Mouse (Mus musculus) heart, embryonic 14.5 days (tissue): ENCODE measurements at regions not wholly inside any gene's neighbourhood (a gene's known extent, or its start where the extent isn't known, plus 50 kb on each side); places are given as distances from the start of the nearest gene placed in this dataset.

ENCODE experiments used
- ATAC-seq: fragments of 200-750 bp; cut with Nextera tagmentation; 2 replicates; pipeline ENCODE4 v1.8.0; 2017; ENCODE audit warnings: low read depth, moderate TSS enrichment; ENCODE audit not compliant: insufficient number of reproducible peaks, insufficient read depth, low FRiP score
- H3K27ac ChIP-seq, 2 experiments: fragments of 200-500 bp in 1 of 2; fragments of 300-500 bp in 1 of 2; sonication (generic) in 1 of 2; replicated peaks in 1 of 2; 2 replicates each; pipeline ENCODE4 v1.5.1; 2012 to 2014; ENCODE audit warnings: low read depth in 2 of 2, low read length in 2 of 2, control low read depth in 1 of 2, mild to moderate bottlenecking in 1 of 2, mixed read lengths in 1 of 2; ENCODE audit not compliant: control insufficient read depth in 1 of 2, insufficient read depth in 1 of 2
- H3K27me3 ChIP-seq: fragments of 300-500 bp; sonication (generic); 2 replicates; pipeline ENCODE4 v1.6.1; 2014; ENCODE audit warnings: mild to moderate bottlenecking, low read length, control low read depth; ENCODE audit not compliant: control insufficient read depth, insufficient read depth
- H3K36me3 ChIP-seq: fragments of 300-500 bp; sonication (generic); 2 replicates; pipeline ENCODE4 v1.6.1; 2014; ENCODE audit warnings: mild to moderate bottlenecking, control low read depth, low read length, mixed read lengths; ENCODE audit not compliant: control insufficient read depth, insufficient read depth
- H3K4me1 ChIP-seq, 2 experiments: fragments of 200-500 bp in 1 of 2; fragments of 300-500 bp in 1 of 2; sonication (generic) in 1 of 2; 2 replicates each; pipeline ENCODE4 v1.6.1; 2012 to 2014; ENCODE audit warnings: low read length in 2 of 2, control low read depth in 1 of 2, mixed read lengths in 1 of 2; ENCODE audit not compliant: control insufficient read depth in 2 of 2, insufficient read depth in 2 of 2
- H3K4me2 ChIP-seq: fragments of 300-500 bp; sonication (generic); 2 replicates; pipeline ENCODE4 v1.6.1; 2014; ENCODE audit warnings: mild to moderate bottlenecking, low read length
- H3K4me3 ChIP-seq, 2 experiments: fragments of 200-500 bp in 1 of 2; fragments of 300-500 bp in 1 of 2; sonication (generic) in 1 of 2; 2 replicates each; pipeline ENCODE4 v1.5.1; 2012 to 2014; ENCODE audit warnings: low read length in 2 of 2, mild to moderate bottlenecking in 2 of 2, control low read depth in 1 of 2, low read depth in 1 of 2, moderate library complexity in 1 of 2; ENCODE audit not compliant: control insufficient read depth in 1 of 2, insufficient read depth in 1 of 2
- H3K9ac ChIP-seq: fragments of 300-500 bp; sonication (generic); 2 replicates; pipeline ENCODE4 v1.6.1; 2014; ENCODE audit warnings: mild to moderate bottlenecking, low read length
- H3K9me3 ChIP-seq: fragments of 300-500 bp; sonication (generic); 2 replicates; pipeline ENCODE4 v1.6.1; 2016; ENCODE audit warnings: low read length, control low read depth; ENCODE audit not compliant: control insufficient read depth
- WGBS: fragments of 180-500 bp; shearing (Covaris S2); extraction: QIAGEN DNeasy Blood & Tissue Kit; methylation state at CpG from one replicate; pipeline ENCODE4 v1.1.7; 2014; 5-methylcytosine and 5-hydroxymethylcytosine counted together

DNA sequence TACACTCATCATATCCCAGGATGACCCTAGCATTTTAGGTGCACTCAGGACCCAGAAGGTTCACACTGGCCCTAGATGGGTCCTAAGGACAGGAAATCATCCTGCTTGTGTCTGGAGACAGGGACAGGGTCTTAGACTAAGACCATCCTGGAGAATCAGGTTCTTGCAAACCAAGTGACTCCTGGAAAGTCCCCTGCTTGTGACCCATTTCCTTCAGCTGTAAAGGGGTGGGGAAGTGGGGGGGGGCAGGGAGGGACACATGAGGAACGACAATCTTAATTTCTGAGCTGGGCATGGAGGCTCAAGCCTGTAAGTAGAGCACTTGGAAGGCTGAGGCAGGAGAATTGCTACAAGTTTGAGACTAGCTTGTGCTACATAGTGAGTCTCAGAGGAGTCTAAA, 88.2 kb upstream of the Haao start:
- H3K4me3 ChIP-seq = no peak overlapping the region
- 59% methylated on average over 1 of the region's 1 CpGs for WGBS
- no peak for ATAC-seq

GRCm38 (mm10) chr17:83935232-83935631, 87.5 kb upstream of the Haao start:
- H3K4me3 ChIP-seq = no peak overlapping the region
- no peaks in the 10 kb centered on the region for H3K36me3 ChIP-seq
- peaks cover 3 to 5% of the 10 kb centered on the region in 2 experiments; a peak in 2 of 4 replicates for H3K4me1 ChIP-seq
- no peak overlapping the region for H3K9ac ChIP-seq
- no peak for ATAC-seq
- H3K27ac ChIP-seq = no peak overlapping the region
- no peaks in the 10 kb centered on the region for H3K9me3 ChIP-seq
- H3K4me2 ChIP-seq = no peak overlapping the region
- no peaks in the 10 kb centered on the region for H3K27me3 ChIP-seq
- 66% methylated on average over 5 of the region's 5 CpGs for WGBS

More for the DNA sequence above, 88.2 kb upstream of the Haao start:
- H3K4me1 ChIP-seq = peaks cover 3 to 5% of the 10 kb centered on the region in 2 experiments; a peak in 2 of 4 replicates
- no peak overlapping the region for H3K9ac ChIP-seq
- H3K36me3 ChIP-seq = no peaks in the 10 kb centered on the region
- H3K4me2 ChIP-seq = no peak overlapping the region
- no peaks in the 10 kb centered on the region for H3K27me3 ChIP-seq
- no peak overlapping the region for H3K27ac ChIP-seq
- H3K9me3 ChIP-seq = no peaks in the 10 kb centered on the region

DNA sequence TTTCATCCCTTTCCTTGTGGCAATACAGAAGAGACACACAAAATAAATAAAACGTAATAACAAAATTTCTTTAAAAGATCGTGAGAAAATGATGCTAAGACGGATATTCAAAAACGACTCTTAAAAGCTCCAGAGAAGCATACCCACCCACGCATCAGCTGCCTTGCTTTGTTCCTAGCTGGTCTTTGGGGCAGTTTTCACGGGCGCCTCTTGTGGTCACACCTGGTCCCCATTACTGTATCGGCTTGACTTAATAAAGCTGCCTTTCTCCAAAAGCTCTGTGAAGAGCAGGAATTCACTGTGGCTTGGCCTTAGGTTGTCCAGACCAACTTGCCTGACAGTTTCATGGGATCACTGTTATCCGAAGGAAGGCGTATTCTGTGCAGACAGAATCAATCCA, 86.0 kb upstream of the Haao start:
- no peaks in the 10 kb centered on the region for H3K36me3 ChIP-seq
- H3K9me3 ChIP-seq = no peaks in the 10 kb centered on the region
- H3K4me2 ChIP-seq = no peak overlapping the region
- ATAC-seq = no peak
- H3K27ac ChIP-seq = no peak overlapping the region
- no peaks in the 10 kb centered on the region for H3K27me3 ChIP-seq
- no peak overlapping the region for H3K9ac ChIP-seq
- peaks cover 3 to 5% of the 10 kb centered on the region in 2 experiments; a peak in 2 of 4 replicates for H3K4me1 ChIP-seq
- no peak overlapping the region for H3K4me3 ChIP-seq
- 86% methylated on average over 10 of the region's 10 CpGs for WGBS

- WGBS = 82% methylated on average over 5 of the region's 5 CpGs
- peaks cover 4 to 5% of the 10 kb centered on the region in 2 experiments; a peak in 1 of 4 replicates for H3K4me1 ChIP-seq
- no peak overlapping the region for H3K9ac ChIP-seq
- no peak overlapping the region for H3K4me2 ChIP-seq
- no peak overlapping the region for H3K4me3 ChIP-seq
- no peaks in the 10 kb centered on the region for H3K27me3 ChIP-seq
- no peak for ATAC-seq
- H3K27ac ChIP-seq = no peak overlapping the region
- no peaks in the 10 kb centered on the region for H3K9me3 ChIP-seq
- H3K36me3 ChIP-seq = no peaks in the 10 kb centered on the region
Observed at GRCm38 (mm10) chr17:83930401-83930800, 82.6 kb upstream of the Haao start.

GRCm38 (mm10) chr17:83927749-83928387, 80.1 kb upstream of the Haao start:
- Histone ChIP-seq H3K9me3 (no peaks in the 10 kb centered on the region), H3K4me3 (no peak overlapping the region), H3K27me3 (no peaks in the 10 kb centered on the region), H3K9ac (no peak overlapping the region), H3K27ac (no peak overlapping the region), H3K4me2 (no peak overlapping the region), H3K36me3 (no peaks in the 10 kb centered on the region), H3K4me1 (peaks cover 5 to 8% of the 10 kb centered on the region in 2 experiments; a peak in 2 of 4 replicates)
- WGBS = 41% methylated on average over 6 of the region's 6 CpGs
- no peak for ATAC-seq

GRCm38 (mm10) chr17:83924259-83924922, 76.6 kb upstream of the Haao start:
- H3K4me3 ChIP-seq = no peak overlapping the region
- H3K27me3 ChIP-seq = no peaks in the 10 kb centered on the region
- 49% methylated on average over 16 of the region's 16 CpGs for WGBS

GRCm38 (mm10) chr17:83920894-83921293, 73.1 kb upstream of the Haao start:
- Histone ChIP-seq H3K9me3 (no peaks in the 10 kb centered on the region), H3K9ac (no peak overlapping the region), H3K4me1 (peaks cover 22 to 27% of the 10 kb centered on the region in 2 experiments), H3K27me3 (no peaks in the 10 kb centered on the region), H3K36me3 (no peaks in the 10 kb centered on the region), H3K4me2 (no peak overlapping the region), H3K27ac (no peak overlapping the region), H3K4me3 (no peak overlapping the region)
- 65% methylated on average over 8 of the region's 8 CpGs for WGBS
- no peak for ATAC-seq

More at GRCm38 (mm10) chr17:83924259-83924922, 76.6 kb upstream of the Haao start:
- no peak for ATAC-seq
- peaks cover 8 to 10% of the 10 kb centered on the region in 2 experiments; a peak in 3 of 4 replicates for H3K4me1 ChIP-seq
- no peak overlapping the region for H3K27ac ChIP-seq
- H3K4me2 ChIP-seq = no peak overlapping the region
- H3K9ac ChIP-seq = no peak overlapping the region
- no peaks in the 10 kb centered on the region for H3K36me3 ChIP-seq
- no peaks in the 10 kb centered on the region for H3K9me3 ChIP-seq
